Mouse (Mus musculus) brain, embryonic 18.5 days (tissue): ENCODE measurements at regions not wholly inside any gene's neighbourhood (a gene's known extent, or its start where the extent isn't known, plus 50 kb on each side); places are given as distances from the start of the nearest gene placed in this dataset.

Source experiments
- DNase-seq: peaks from one replicate; pipeline ENCODE4 v3.0.0-alpha.2; 2012; ENCODE audit warnings: low read depth, low spot score

DNA sequence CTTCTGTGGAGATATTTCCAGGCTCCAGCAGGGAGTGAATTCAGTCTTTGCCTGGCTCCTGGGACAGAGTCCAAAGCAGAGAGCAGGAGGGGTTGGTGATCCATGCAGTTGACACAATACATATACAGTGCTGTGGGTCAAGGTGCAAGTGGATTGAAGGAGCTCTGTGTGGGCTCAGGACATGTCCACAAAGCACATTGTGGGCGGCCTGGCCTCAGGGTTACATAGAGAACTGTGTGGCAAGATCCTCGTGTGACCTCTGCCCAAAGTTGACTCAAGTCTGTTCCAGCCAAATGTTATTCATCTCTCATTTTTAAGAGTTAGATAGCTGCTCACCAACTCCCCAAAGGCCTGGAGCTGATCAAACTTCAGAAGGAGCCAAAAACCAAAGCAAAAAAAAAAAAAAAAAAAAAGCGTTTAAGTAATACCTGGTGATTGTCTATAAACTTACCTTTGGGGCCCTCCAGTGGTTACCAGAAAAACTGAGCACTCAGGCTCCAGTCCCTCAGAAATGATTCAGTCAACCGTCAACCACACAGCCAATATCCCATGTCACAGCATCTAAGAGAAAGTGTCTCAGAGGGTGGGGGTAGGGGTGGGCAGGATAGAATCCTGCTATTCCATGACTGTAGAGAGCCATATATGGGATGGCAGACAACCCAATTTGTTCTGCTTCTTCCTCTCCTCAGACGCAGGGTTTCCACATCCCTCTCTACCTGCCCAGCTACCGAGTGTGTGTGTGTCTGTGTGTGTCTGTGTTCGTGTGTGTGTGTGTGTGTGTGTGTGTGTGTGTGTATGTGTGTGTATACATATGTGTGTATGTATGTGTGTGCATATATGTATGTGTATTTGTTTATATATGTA is 91.9 kb upstream of the Far2 start:
- DNase-seq: no peak

DNA sequence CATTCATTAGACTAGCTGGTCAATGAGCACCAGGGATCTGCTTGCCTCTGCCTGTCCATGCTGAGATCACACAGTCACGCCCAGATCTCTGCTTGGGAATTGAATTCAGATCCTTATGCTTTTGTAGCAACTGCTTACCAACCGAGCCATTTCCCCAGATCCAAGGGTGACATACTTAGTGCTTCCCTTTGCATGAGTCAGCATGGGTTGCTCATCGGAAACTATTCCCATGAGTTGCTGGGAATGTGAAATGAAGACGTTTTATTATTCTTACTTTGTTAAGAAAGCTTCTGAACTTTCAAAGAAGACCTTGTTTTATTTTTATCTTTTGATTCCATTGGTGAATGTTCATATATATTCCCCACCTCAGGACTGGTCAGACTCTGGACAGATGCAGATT is 82.3 kb upstream of the Far2 start:
- no peak for DNase-seq

DNA sequence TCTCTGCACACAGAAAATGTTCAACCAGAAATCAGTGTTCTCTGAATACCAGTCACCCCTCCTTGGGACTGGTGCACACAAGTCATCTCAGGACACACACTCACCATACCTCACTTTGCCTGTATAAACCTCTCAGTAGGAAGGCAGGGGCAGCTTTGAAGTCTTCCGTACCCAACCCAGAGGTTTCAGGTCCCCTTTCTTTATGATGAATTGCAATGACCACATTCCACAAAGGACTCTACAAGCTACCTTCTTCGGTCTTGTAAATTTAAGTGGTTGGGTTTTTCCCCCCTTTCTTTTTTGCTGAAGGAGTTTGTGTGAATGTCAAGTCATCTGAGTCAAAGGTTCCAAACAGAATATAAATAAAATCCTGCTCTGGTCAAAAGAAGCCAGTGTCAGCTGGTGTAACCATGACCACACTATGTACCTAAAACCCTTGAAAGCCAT is 76.9 kb upstream of the Far2 start:
- no peak for DNase-seq

DNA sequence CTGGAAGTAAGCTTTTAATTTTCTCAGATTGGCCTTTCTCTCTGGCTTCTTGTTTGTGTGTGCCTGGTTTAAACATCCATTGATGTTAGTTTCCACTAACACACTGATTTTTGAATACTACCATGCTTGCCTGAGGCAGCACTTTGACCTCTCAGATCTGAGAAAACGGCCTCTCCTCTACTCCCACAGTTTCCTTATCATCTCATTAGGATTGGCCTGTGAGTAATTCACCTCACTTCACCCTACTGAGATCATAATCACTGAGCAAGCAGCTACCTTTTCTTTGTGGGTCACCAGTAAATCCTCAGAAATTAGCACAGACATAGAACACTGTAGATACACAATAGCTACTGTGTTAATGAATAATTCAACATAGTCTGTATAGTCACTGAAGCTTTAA is 74.5 kb upstream of the Far2 start:
- no peak for DNase-seq

DNA sequence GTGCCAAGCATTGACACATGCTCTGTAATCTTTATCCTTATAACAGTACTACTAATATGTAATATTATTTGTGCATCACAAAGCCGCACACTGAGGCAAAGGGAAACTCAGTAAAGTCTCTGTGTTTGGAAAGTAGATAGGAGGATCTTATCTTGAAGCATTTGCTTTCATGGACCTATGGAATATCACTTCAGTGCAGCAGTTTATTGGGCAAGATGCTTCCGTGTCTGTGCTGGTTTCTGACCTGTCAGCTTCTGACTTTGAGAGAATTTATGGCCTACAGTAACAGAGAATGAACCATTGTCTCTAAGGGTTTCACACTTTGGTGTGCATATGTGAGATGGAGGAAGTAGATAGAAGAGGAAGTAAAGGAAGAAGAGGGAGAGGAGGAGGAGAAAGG is 74.0 kb upstream of the Far2 start:
- DNase-seq: no peak

DNA sequence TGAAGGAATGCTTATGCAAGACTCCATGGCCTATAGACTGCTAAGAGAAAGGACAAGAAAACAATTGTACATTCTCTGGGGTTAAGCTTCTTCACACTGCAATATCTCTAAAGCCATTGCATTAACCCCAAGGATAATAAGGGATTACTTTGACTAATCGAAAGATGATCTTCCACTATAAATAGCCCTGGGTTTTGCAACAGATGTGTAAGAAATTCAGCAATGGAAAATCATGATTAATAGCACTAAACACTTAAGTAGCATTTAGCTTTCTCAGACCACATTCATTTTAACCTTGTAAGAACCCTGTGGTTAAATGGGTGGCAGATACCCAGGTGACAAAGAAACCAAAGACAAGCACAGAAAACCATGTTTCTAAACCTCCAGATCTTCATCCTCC is 71.1 kb upstream of the Far2 start:
- no peak for DNase-seq

DNA sequence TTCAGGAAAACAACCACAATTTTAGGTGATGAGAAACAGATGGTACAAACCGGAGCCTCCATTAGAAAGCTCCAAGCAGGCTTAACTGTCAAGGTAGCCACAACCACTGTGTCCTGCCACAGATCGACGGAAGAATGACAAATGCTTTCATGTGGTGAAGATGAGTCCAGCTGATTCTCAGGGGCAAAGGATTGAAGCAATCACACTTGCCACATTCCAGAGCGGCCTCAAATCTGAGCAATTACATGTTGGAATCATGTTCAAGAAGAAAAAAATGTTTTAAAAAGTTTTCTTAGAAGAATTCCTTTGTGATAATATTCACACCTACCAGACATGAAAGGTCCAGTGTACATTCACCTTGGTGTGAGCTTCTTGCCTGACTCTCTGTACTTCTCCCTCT is 57.7 kb upstream of the Far2 start:
- no peak for DNase-seq
